Mouse (Mus musculus): Measurements from ENCODE around the gene Rab17. TPM values are rescaled to one million over a fixed set of nuclear protein-coding genes. Genes with fewer than 3 reads are reported as not detected.

Gene Rab17
- polyA plus RNA-seq, 1 experiment from 2014 or later: 3.8 TPM

GRCm38 (mm10) chr1:90956245-90957096 is 13.0 kb downstream of the Rab17 start:
- H3K4me3 ChIP-seq (replicated peaks): no peak overlapping the region
- 28% methylated on average over 7 of the region's 7 CpGs for WGBS (ENCODE audit: insufficient replicate concordance)
- no peak overlapping the region for H3K4me2 ChIP-seq
- H3K9ac ChIP-seq: no peak overlapping the region
- DNase-seq: peak; percentile 20
- H3K27ac ChIP-seq: no peak overlapping the region
- no peaks in the 10 kb centered on the region for H3K9me3 ChIP-seq (replicated peaks)
- H3K36me3 ChIP-seq: no peaks in the 10 kb centered on the region
- no peaks in the 10 kb centered on the region for H3K4me1 ChIP-seq (replicated peaks)
- no peak for ATAC-seq (ENCODE audit: low read depth)
- H3K27me3 ChIP-seq: no peaks in the 10 kb centered on the region

- Histone ChIP-seq H3K4me3 (replicated peaks) (no peak overlapping the region), H3K4me2 (no peak overlapping the region), H3K27ac (no peak overlapping the region), H3K36me3 (no peaks in the 10 kb centered on the region), H3K9me3 (replicated peaks) (no peaks in the 10 kb centered on the region), H3K9ac (no peak overlapping the region), H3K27me3 (no peaks in the 10 kb centered on the region), H3K4me1 (replicated peaks) (peaks cover 10% of the 10 kb centered on the region; the same call in 1 of the 2 replicates)
- WGBS (ENCODE audit: insufficient replicate concordance): 66% methylated on average over 11 of the region's 11 CpGs
- ATAC-seq (ENCODE audit: low read depth) (no peak), DNase-seq (no peak)
These were observed 15.8 kb downstream of the Rab17 start for GRCm38 (mm10) chr1:90953688-90954087.

- no peak within 1 kb of the TSS for H3K4me3 ChIP-seq (replicated peaks)
- H3K27ac ChIP-seq: peak within 1 kb of the TSS; percentile 30; the same call in 1 of the 2 replicates
- H3K9ac ChIP-seq: no peak within 1 kb of the TSS
- H3K9me3 ChIP-seq (replicated peaks): no peaks in the 10 kb centered on the region
- 65% methylated on average over 8 of the region's 8 CpGs for WGBS (ENCODE audit: insufficient replicate concordance)
- H3K4me2 ChIP-seq: no peak within 1 kb of the TSS
- ATAC-seq (ENCODE audit: low read depth) (no peak), DNase-seq (no peak)
- no peaks in the 10 kb centered on the region for H3K36me3 ChIP-seq
- peaks cover 14% of the 10 kb centered on the region for H3K4me1 ChIP-seq (replicated peaks)
- H3K27me3 ChIP-seq: no peaks in the 10 kb centered on the region
These were observed 16.7 kb downstream of the Rab17 start, which contains the start of gene Prlh for GRCm38 (mm10) chr1:90952808-90953207. Gene Prlh (plus strand): TSS chr1:90953108.

- Histone ChIP-seq H3K9me3 (replicated peaks) (no peaks in the 10 kb centered on the region), H3K27ac (peak overlapping the region; percentile 30; the same call in 1 of the 2 replicates), H3K4me1 (replicated peaks) (peaks cover 26% of the 10 kb centered on the region), H3K9ac (no peak overlapping the region), H3K4me3 (replicated peaks) (no peak overlapping the region), H3K36me3 (no peaks in the 10 kb centered on the region), H3K27me3 (no peaks in the 10 kb centered on the region), H3K4me2 (no peak overlapping the region)
- ATAC-seq (ENCODE audit: low read depth) (peak; percentile 61), DNase-seq (peak; percentile 46)
- WGBS (ENCODE audit: insufficient replicate concordance): 37% methylated on average over 7 of the region's 7 CpGs
These were observed 17.8 kb downstream of the Rab17 start for GRCm38 (mm10) chr1:90951670-90952069.

GRCm38 (mm10) chr1:90949309-90949708 is 20.2 kb downstream of the Rab17 start:
- 18% methylated on average over 9 of the region's 9 CpGs for WGBS (ENCODE audit: insufficient replicate concordance)
- no peak overlapping the region for H3K4me3 ChIP-seq (replicated peaks)
- H3K9ac ChIP-seq: no peak overlapping the region
- no peak for DNase-seq
- no peaks in the 10 kb centered on the region for H3K36me3 ChIP-seq
- H3K4me2 ChIP-seq: no peak overlapping the region
- peaks cover 30% of the 10 kb centered on the region for H3K4me1 ChIP-seq (replicated peaks)
- no peaks in the 10 kb centered on the region for H3K27me3 ChIP-seq
- no peaks in the 10 kb centered on the region for H3K9me3 ChIP-seq (replicated peaks)
- no peak overlapping the region; the same call in 1 of the 2 replicates for H3K27ac ChIP-seq
- no peak for ATAC-seq (ENCODE audit: low read depth)

GRCm38 (mm10) chr1:90947252-90947651 is 22.2 kb downstream of the Rab17 start:
- no peak overlapping the region for H3K4me3 ChIP-seq (replicated peaks)
- H3K36me3 ChIP-seq: no peaks in the 10 kb centered on the region
- peak overlapping the region; percentile 70 for H3K27ac ChIP-seq
- H3K9ac ChIP-seq: no peak overlapping the region
- H3K4me2 ChIP-seq: peak overlapping the region; percentile 39
- DNase-seq: peak; percentile 49
- WGBS (ENCODE audit: insufficient replicate concordance): 44% methylated on average over 2 of the region's 2 CpGs
- H3K4me1 ChIP-seq (replicated peaks): peaks cover 30% of the 10 kb centered on the region
- no peaks in the 10 kb centered on the region for H3K27me3 ChIP-seq
- peak; percentile 94 for ATAC-seq (ENCODE audit: low read depth)
- no peaks in the 10 kb centered on the region for H3K9me3 ChIP-seq (replicated peaks)

GRCm38 (mm10) chr1:90945171-90945570 is 24.3 kb downstream of the Rab17 start:
- WGBS (ENCODE audit: insufficient replicate concordance): 60% methylated on average over 10 of the region's 10 CpGs
- H3K4me3 ChIP-seq (replicated peaks): no peak overlapping the region
- peaks cover 27% of the 10 kb centered on the region for H3K4me1 ChIP-seq (replicated peaks)
- H3K9ac ChIP-seq: no peak overlapping the region
- H3K27me3 ChIP-seq: no peaks in the 10 kb centered on the region
- DNase-seq (peak; percentile 57), ATAC-seq (ENCODE audit: low read depth) (no peak)
- no peak overlapping the region for H3K4me2 ChIP-seq
- no peak overlapping the region for H3K27ac ChIP-seq
- no peaks in the 10 kb centered on the region for H3K36me3 ChIP-seq
- H3K9me3 ChIP-seq (replicated peaks): no peaks in the 10 kb centered on the region

GRCm38 (mm10) chr1:90939980-90940379 is 29.5 kb downstream of the Rab17 start:
- H3K36me3 ChIP-seq: no peaks in the 10 kb centered on the region
- no peaks in the 10 kb centered on the region; the same call in 1 of the 2 replicates for H3K4me1 ChIP-seq (replicated peaks)
- H3K27me3 ChIP-seq: no peaks in the 10 kb centered on the region
- no peak for ATAC-seq (ENCODE audit: low read depth)
- no peak overlapping the region for H3K4me3 ChIP-seq (replicated peaks)
- no peak overlapping the region for H3K4me2 ChIP-seq
- no peaks in the 10 kb centered on the region for H3K9me3 ChIP-seq (replicated peaks)
- no peak overlapping the region for H3K9ac ChIP-seq
- no peak for DNase-seq
- no peak overlapping the region for H3K27ac ChIP-seq
- 56% methylated on average over 4 of the region's 4 CpGs for WGBS (ENCODE audit: insufficient replicate concordance)

GRCm38 (mm10) chr1:90936990-90937389 is 32.5 kb downstream of the Rab17 start:
- Histone ChIP-seq H3K36me3 (no peaks in the 10 kb centered on the region), H3K9ac (no peak overlapping the region), H3K4me1 (replicated peaks) (no peaks in the 10 kb centered on the region), H3K27ac (no peak overlapping the region), H3K9me3 (replicated peaks) (no peaks in the 10 kb centered on the region), H3K4me3 (replicated peaks) (no peak overlapping the region), H3K4me2 (no peak overlapping the region), H3K27me3 (no peaks in the 10 kb centered on the region)
- 65% methylated on average over 9 of the region's 9 CpGs for WGBS (ENCODE audit: insufficient replicate concordance)
- no peak for DNase-seq
- no peak for ATAC-seq (ENCODE audit: low read depth)

GRCm38 (mm10) chr1:90933001-90933400 is 36.5 kb downstream of the Rab17 start:
- ATAC-seq (ENCODE audit: low read depth) (no peak), DNase-seq (no peak)
- Histone ChIP-seq H3K36me3 (no peaks in the 10 kb centered on the region), H3K4me3 (replicated peaks) (no peak overlapping the region), H3K4me1 (replicated peaks) (peaks cover 3% of the 10 kb centered on the region), H3K9me3 (replicated peaks) (no peaks in the 10 kb centered on the region), H3K9ac (no peak overlapping the region), H3K27ac (no peak overlapping the region), H3K4me2 (no peak overlapping the region), H3K27me3 (peaks cover 3% of the 10 kb centered on the region)
- 46% methylated on average over 5 of the region's 5 CpGs for WGBS (ENCODE audit: insufficient replicate concordance)

- Histone ChIP-seq H3K4me1 (replicated peaks) (peaks cover 4% of the 10 kb centered on the region), H3K4me3 (replicated peaks) (no peak overlapping the region), H3K4me2 (no peak overlapping the region), H3K27me3 (peaks cover 18% of the 10 kb centered on the region), H3K27ac (no peak overlapping the region), H3K9me3 (replicated peaks) (no peaks in the 10 kb centered on the region), H3K9ac (no peak overlapping the region), H3K36me3 (no peaks in the 10 kb centered on the region)
- WGBS (ENCODE audit: insufficient replicate concordance): 10% methylated on average over 6 of the region's 6 CpGs
- ATAC-seq (ENCODE audit: low read depth): no peak
- DNase-seq: peak; percentile 42
These were observed 40.9 kb downstream of the Rab17 start for GRCm38 (mm10) chr1:90928575-90928934.

All from liver, embryonic 13.5 days (tissue).